Mouse (Mus musculus): ENCODE data around the gene Asb17. TPM values are rescaled to one million over a fixed set of nuclear protein-coding genes. Genes with fewer than 3 reads are reported as not detected.

Asb17 gene
- not detected in 2 replicates for polyA plus RNA-seq (2012; rRNA removed; ENCODE audit: low replicate concordance)

GRCm38 (mm10) chr3:153844030-153844429 is at the start of gene Asb17:
Gene Asb17 (plus strand): TSS chr3:153844209.

Other genes starting within 250 kb of the Asb17 start
- 1.8 and 2.0 TPM in 2 replicates for gene St6galnac3, start 119.0 kb upstream of the Asb17 start, polyA plus RNA-seq (2012; rRNA removed; ENCODE audit: low replicate concordance)
- gene Msh4, start 61.9 kb downstream of the Asb17 start, polyA plus RNA-seq (2012; rRNA removed; ENCODE audit: low replicate concordance), result 0.03 and 0.11 TPM in 2 replicates
- gene Rabggtb, start 68.8 kb downstream of the Asb17 start, polyA plus RNA-seq (2012; rRNA removed; ENCODE audit: low replicate concordance), result 29.2 and 45.8 TPM in 2 replicates
- 59.5 and 122 TPM in 2 replicates for gene Acadm, start 100.4 kb downstream of the Asb17 start, polyA plus RNA-seq (2012; rRNA removed; ENCODE audit: low replicate concordance)
- gene Slc44a5, start 129.2 kb downstream of the Asb17 start, polyA plus RNA-seq (2012; rRNA removed; ENCODE audit: low replicate concordance), result 0.10 and 0.14 TPM in 2 replicates

Measured in mammary gland, adult 2 months (tissue).